Mouse (Mus musculus) left cerebral cortex, postnatal 4 days (tissue): Measurements from ENCODE around the gene Fgd4. TPM values are rescaled to one million over a fixed set of nuclear protein-coding genes. Genes with fewer than 3 reads are reported as not detected.

Experiments
- DNase-seq: peaks from one replicate; pipeline ENCODE4 v3.0.0-alpha.2; 2022
- intact Hi-C: fragments of 180-260 bp; cut with DNase I; formaldehyde crosslinking; loops from one replicate; pipeline ENCODE4 v1.15.1; 2025
- total RNA-seq, 2 experiments: library from RNA; stranded (reverse); gene quantifications; 2 replicates each; pipeline ENCODE4 v1.2.3; 2021

The Fgd4 gene
- 10 to 100 TPM; 56.9 to 61.6 TPM for total RNA-seq

DNA sequence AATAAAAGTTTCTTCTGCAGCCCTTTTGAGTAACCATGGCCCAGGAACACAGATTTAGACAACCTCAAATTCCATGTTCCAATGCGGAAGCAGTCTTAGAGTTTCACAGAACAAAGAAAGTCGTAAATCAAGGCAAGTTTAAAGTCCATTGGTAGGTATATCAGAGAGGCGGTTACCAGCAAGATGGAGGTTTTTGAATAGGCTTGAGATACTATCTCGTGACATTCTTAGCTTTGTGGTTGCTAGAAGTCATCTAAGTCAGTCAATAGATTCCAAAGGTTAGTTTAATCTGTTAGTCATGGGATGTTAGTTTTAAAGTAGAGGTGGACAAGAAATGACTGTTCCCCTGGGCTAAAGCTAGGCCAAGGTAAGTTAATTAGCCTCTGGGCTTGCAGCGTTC lies at the start of gene Fgd4:
Fgd4 (minus strand) TSS at position 89 of the 400 bp plus-strand sequence.
- DNase-seq = no peak
- intact Hi-C loops = no loop called here

DNA sequence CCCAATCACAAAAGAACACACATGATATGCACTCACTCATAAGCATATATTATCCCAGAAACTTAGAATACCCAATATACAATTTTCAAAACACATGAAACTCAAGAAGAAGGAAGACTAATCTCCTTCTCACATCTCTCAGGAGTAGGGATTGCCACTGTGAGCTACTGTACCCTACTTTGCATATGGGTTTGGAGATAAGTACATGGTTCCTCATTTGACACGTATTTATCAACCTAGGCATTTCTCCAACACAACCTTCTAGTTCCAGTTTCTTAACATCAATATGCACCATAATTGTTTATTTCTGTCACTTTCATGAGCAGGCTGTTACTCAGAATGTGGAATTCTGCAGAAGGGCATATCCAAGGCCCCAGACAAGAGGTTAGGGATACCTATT lies 44.8 kb upstream of the Fgd4 start:
- intact Hi-C loops = no loop called here
- DNase-seq = no peak

DNA sequence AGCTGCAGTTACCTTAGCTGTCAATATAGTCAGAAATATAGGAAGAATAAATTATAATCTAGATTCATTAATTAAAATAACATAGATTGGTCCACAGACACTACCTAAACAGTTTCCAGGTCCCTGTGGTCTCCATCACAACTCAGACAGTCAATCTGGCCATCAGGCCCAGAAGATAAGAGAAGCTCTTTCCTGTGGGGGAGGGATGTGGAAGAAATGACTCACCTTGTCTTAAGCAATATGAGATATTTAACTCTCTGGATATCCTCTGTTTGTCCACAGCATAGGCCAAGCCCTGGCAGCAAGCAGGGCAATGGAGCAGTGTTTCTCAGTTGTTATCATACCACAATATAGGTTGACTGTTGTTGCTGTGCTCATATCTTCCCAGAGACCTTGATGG lies 33.4 kb upstream of the Fgd4 start:
- intact Hi-C loops = no loop called here
- no peak for DNase-seq

- peak; percentile 29 for DNase-seq
- intact Hi-C loops = no loop called here
These were observed 555 bp downstream of the Fgd4 start for GRCm38 (mm10) chr16:16599586-16600401.

- intact Hi-C loops = no loop called here
- DNase-seq = no peak
These were observed 3.8 kb downstream of the Fgd4 start for GRCm38 (mm10) chr16:16596582-16596981.

GRCm38 (mm10) chr16:16592622-16593021 lies 7.7 kb downstream of the Fgd4 start:
- DNase-seq = no peak
- intact Hi-C loops = no loop called here

- intact Hi-C loops = loop anchor here (10.0 kb wide), 1 partner anchor 230 kb away; the partner anchor contains the start of gene Dnm1l
- peak; percentile 82 for DNase-seq
These were observed 15.8 kb downstream of the Fgd4 start for GRCm38 (mm10) chr16:16584409-16585032.

DNA sequence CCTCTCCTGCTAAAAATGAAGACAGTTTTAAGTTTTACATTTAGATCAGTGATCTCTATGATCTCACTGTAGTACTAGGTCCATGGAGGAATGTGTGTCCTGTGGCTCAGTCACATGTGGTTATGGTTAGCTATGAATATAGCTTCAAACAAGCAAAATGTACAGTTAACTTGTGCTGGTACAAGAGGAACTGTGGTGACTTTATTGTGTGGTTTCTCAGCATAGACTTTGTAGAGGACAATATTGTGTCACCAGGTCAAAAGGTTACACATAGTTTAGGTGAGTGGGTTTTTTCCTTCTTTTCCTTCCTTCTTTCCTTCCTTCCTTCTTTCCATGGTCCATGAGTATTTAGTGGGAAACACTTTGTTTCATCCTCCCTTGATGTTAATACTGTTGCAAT lies 23.8 kb downstream of the Fgd4 start:
- intact Hi-C loops = no loop called here
- DNase-seq = no peak

DNA sequence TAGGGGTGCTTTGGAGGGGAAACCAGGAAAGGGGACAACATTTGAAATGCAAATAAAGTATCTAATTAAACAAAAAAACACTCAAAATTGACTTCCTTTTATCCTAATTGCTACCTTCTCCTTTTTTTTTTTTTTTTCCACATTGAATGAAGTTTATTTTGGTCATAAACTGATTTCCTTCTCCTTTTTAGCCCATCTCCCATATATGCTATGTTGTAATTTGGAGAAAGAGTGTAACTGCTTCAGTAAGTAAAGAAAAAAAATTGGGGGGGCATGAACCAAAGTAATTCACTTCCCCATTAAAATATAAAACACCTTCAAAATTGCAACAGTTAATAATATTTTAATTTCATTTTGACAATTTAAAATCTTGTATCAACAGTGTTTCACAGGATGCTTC lies 25.8 kb downstream of the Fgd4 start:
- intact Hi-C loops = no loop called here
- DNase-seq = no peak

- DNase-seq = no peak
- intact Hi-C loops = no loop called here
These were observed 27.2 kb downstream of the Fgd4 start for GRCm38 (mm10) chr16:16573167-16573566.

GRCm38 (mm10) chr16:16571356-16571755 lies 29.0 kb downstream of the Fgd4 start:
- no peak for DNase-seq
- intact Hi-C loops = no loop called here

- intact Hi-C loops = no loop called here
- DNase-seq = no peak
These were observed 33.6 kb downstream of the Fgd4 start for GRCm38 (mm10) chr16:16566786-16567185.

DNA sequence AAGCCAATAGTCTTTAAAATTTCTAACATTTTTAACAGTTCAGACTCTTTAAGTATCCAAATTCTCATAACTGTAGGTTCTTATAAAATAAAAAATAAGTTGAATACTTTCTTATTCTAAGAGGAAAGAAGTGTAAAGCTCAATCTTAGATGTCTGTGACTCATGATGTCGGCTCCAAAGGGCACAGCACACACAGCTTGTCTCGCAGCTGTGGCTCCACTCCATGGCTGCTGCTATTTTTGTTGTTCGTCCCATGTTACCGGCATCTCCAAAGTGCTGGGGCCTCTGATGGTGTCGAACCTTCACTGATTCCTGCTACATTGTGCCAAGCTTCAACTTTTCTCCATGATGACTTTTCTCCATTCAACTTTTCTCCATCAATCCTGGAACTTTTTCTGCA lies 34.1 kb downstream of the Fgd4 start:
- intact Hi-C loops = no loop called here
- DNase-seq = no peak

GRCm38 (mm10) chr16:16565786-16566185 lies 34.6 kb downstream of the Fgd4 start:
- intact Hi-C loops = no loop called here
- DNase-seq = no peak

- DNase-seq = no peak
- intact Hi-C loops = no loop called here
These were observed 39.6 kb downstream of the Fgd4 start for GRCm38 (mm10) chr16:16560718-16561117.

- intact Hi-C loops = no loop called here
- peak; percentile 80 for DNase-seq
These were observed 40.3 kb downstream of the Fgd4 start for GRCm38 (mm10) chr16:16559878-16560531.

DNA sequence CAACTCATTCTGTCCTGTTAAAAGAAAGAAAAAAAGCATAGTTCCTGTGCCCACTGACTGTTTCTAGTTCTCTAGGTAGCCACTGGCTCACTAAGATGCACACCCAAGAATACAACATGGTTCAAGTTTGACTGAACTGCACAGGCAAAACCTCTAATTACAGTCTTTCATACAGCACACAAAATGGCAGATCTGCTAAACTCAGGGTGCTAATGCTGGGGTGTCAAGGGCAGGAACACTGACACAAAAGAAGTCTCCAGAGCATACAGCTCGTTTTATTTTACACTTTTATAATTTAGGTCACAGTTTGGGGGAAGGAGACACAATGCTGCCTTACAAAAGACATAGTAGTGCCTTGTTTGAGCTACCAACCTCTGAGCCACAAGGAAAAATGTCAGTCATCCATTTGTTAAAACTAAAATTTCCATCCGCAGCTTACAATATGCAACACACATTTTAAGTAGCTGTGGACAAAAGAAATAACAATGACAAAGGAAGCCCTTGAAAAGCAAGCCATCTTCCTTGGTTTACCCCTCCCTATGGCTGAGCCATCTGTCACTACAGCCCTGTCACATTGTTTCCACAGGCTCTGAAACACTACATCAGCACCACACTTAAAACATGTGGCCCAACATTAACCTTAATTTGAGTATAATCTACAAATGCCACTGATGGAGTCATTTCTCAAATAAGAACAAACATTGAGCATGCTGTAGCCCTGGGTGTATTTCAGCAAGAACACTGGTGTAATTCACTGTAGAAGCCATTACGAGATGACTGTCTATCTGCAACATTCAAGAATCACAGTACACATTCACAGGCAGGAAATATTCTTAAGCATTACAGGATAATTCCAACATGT lies 41.1 kb downstream of the Fgd4 start:
- no peak for DNase-seq
- intact Hi-C loops = no loop called here

GRCm38 (mm10) chr16:16557738-16558137 lies 42.6 kb downstream of the Fgd4 start:
- intact Hi-C loops = no loop called here
- no peak for DNase-seq

DNA sequence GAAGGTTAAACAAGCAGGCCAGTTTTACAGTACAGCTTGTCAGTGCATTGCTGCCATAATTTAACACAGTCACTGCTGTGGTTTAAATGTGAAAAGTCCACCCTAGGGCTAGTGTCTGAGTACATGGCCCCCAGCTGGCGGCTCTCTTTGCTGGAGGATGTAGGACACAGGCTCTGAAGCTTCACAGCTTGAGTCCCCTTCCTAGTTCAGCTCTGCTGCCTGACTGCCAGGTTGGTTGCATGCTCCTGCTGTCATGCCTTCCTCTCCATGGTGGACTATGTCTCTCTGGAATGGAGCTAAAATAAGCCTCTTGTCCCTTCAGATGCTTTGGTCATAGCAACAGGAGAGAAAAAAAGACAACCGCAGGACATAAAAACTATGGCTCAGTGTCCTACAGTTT lies 46.3 kb downstream of the Fgd4 start:
- DNase-seq = no peak
- intact Hi-C loops = no loop called here

DNA sequence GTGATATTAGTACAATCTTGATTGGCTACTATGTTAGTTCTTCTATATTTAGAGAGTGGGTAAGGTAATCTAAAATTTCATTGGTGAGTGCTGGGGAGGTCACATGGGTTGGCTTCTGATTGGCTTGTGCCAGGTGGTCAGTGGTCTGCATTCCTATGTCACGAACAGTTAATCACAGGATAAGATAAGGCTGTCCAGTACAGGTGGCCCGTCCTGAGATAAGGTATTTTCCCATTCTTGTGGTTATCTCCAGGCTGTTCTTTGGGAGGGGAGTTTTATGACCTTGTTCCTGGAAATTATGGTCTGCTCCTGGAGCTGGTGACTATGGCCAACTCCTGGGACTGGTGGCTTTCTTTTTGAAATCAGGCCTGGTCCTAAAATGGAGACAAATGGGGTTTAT lies 48.2 kb downstream of the Fgd4 start:
- no peak for DNase-seq
- intact Hi-C loops = no loop called here

GRCm38 (mm10) chr16:16549105-16549504 lies 51.2 kb downstream of the Fgd4 start:
- no peak for DNase-seq
- intact Hi-C loops = no loop called here
